Mouse (Mus musculus) ES-E14 (cell line): ENCODE data around the gene Rangrf. TPM values are rescaled to one million over a fixed set of nuclear protein-coding genes. Genes with fewer than 3 reads are reported as not detected.

ENCODE experiments used
- DNase-seq: peaks from one replicate; pipeline ENCODE4 v3.0.0-alpha.2; 2013; ENCODE audit warnings: low read depth, low spot score
- H3K27ac ChIP-seq: 2 replicates; pipeline ENCODE4 v1.5.1; 2012; ENCODE audit warnings: low read depth, mild to moderate bottlenecking, low read length, moderate library complexity, mixed read lengths; ENCODE audit not compliant: poor library complexity, insufficient read depth, severe bottlenecking
- H3K36me3 ChIP-seq: 2 replicates; pipeline ENCODE4 v1.6.1; 2012; ENCODE audit warnings: mild to moderate bottlenecking, low read length, moderate library complexity, mixed read lengths; ENCODE audit not compliant: control insufficient read depth, poor library complexity, insufficient read depth, severe bottlenecking
- H3K4me1 ChIP-seq, 2 experiments: fragments of 150-350 bp in 1 of 2; sonication (generic) in 1 of 2; 2 replicates each; pipeline ENCODE4 v1.6.1; 2012; ENCODE audit warnings: low read length in 2 of 2, mild to moderate bottlenecking in 1 of 2, mixed read lengths in 1 of 2; ENCODE audit not compliant: control insufficient read depth in 2 of 2, insufficient read depth in 2 of 2, poor library complexity in 1 of 2
- H3K4me3 ChIP-seq, 2 experiments: fragments of 150-350 bp in 1 of 2; sonication (generic) in 1 of 2; 2 replicates each; pipeline ENCODE4 v1.5.1; 2012; ENCODE audit warnings: low read length in 2 of 2, low read depth in 1 of 2, mild to moderate bottlenecking in 1 of 2, mixed read lengths in 1 of 2; ENCODE audit not compliant: insufficient read depth in 1 of 2, poor library complexity in 1 of 2, severe bottlenecking in 1 of 2
- H3K9ac ChIP-seq: 2 replicates; pipeline ENCODE4 v1.6.1; 2012; ENCODE audit warnings: low read depth, mild to moderate bottlenecking, low read length, mixed read lengths; ENCODE audit not compliant: poor library complexity, insufficient read depth, severe bottlenecking
- H3K9me3 ChIP-seq: fragments of 150-350 bp; sonication (generic); 2 replicates; pipeline ENCODE4 v1.6.1; 2012; ENCODE audit warnings: low read depth, mild to moderate bottlenecking, low read length; ENCODE audit not compliant: control insufficient read depth, insufficient read depth
- CHD2 ChIP-seq: IDR thresholded peaks from 2 replicates; pipeline ENCODE4 v1.6.1; 2014; ENCODE audit warnings: mild to moderate bottlenecking, low read depth, low read length, inconsistent platforms
- HCFC1 ChIP-seq: IDR thresholded peaks from 2 replicates; pipeline ENCODE4 v1.6.1; 2012; ENCODE audit warnings: low read length, inconsistent platforms, borderline replicate concordance; ENCODE audit not compliant: insufficient read depth
- MAFK ChIP-seq: IDR thresholded peaks from 2 replicates; pipeline ENCODE4 v1.6.1; 2014; ENCODE audit warnings: mild to moderate bottlenecking, low read depth, low read length, inconsistent platforms; ENCODE audit not compliant: insufficient read depth
- ZC3H11A ChIP-seq: IDR thresholded peaks from 2 replicates; pipeline ENCODE4 v1.6.1; 2012; ENCODE audit warnings: low read depth, mild to moderate bottlenecking, inconsistent platforms, low read length, borderline replicate concordance
- ZNF384 ChIP-seq: IDR thresholded peaks from 2 replicates; pipeline ENCODE4 v1.6.1; 2012; ENCODE audit warnings: low read depth, low read length, inconsistent platforms
- in situ Hi-C, 2 experiments: fragments of 600-800 bp; cut with MboI; formaldehyde crosslinking; loops; one replicate each; pipeline ENCODE4 v1.15.1; 2025; ENCODE audit warnings: low sequenced_read_pairs in 2 of 2, inconsistent platforms in 1 of 2; ENCODE audit not compliant: unreplicated experiment in 2 of 2
- total RNA-seq: library from RNA; depleted of rRNA; stranded (reverse); fragments of 300-350 nt; gene quantifications from 2 replicates; pipeline ENCODE4 v1.2.3, GENCODE M21; 2012

Rangrf gene
- total RNA-seq, 1 experiment: 107 TPM

DNA sequence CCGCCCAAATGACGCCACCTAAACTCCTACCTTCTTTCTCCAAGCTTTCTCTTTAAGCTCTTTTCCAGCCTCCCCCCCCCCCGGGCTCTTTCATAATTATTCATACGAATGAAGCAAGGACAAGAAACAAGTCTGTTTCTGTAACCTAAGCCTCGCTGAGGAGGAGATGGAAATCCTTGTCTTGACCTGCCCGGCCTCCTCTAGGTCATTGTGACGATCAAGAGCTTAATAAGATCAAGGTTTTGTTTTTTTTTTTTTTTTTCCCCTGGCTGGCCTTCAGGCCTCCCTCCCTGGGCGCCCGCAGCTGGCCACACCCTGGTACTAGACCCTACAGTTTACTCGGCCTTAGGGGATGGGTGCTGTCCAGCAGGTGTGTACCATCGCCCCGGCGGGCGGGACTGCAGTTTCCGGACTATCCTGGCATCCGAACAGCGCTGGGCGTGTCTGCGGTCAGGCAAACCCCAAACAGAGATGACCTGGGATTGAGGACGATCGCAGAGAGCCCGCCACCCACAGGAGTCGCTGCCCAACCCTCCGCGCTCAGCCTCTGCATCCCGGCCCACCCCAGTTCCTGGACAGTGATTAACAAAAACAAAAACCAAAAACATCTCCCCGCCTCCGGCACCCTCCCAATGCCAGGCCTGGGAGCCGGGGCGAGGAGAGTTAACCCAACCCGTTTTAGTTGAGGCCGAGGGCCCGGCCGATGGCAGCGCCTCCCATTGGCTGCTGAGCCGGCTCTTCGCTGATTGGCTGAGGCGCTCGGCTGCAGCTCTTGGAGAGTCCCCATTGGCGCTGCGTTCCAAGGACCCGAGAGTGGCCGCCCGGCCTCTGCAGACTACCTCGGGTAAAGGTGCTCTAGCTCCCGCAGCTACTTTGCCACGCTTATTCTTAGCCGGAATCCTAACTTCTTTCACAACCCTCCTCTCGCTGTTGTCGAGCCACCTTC, 7.4 kb downstream of the Rangrf start, which contains the start of gene Slc25a35:
Gene Slc25a35, plus strand, starts transcription at position 795 of the 946 bp plus-strand sequence.
- in situ Hi-C loops: no loop called here
- Histone ChIP-seq H3K9me3 (no peaks in the 10 kb centered on the region), H3K36me3 (0 out of 2 replicates have a peak, but pooled peaks cover 6% of the 10 kb centered on the region), H3K4me1 (peaks cover 4 to 15% of the 10 kb centered on the region in 2 experiments; a peak in 3 of 4 replicates), H3K27ac (no peak within 1 kb of the TSS), H3K9ac (peak within 1 kb of the TSS; percentile 48; the same call in 1 of the 2 replicates), H3K4me3 (peak within 1 kb of the TSS; percentile 69 to 73)
- TF ChIP-seq ZNF384 (peak; percentile 55; the same call in 1 of the 2 replicates), MAFK (no peak), CHD2 (no peak), ZC3H11A (no peak)
- peak; percentile 83 for DNase-seq

DNA sequence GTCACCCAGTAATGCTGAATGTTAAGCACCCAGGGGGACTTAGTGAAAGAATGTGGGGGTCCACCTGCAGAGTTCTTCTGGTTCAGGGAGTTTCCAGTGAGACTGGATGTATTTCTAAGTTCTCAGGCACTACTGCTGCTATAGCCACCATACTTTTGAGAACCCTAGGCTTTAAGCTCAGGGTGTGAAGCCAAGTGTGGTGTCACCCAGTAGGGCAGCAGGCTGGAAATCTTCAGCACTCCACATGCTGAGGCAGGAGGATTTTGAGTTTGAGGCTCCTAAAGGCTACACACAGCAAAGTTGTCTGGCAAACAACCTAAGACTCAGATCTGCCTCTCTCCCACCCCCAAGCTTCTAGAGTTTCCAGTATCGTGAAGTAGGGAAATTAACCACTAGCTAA, 8.4 kb downstream of the Rangrf start:
- H3K4me3 ChIP-seq: no peak overlapping the region
- 0 out of 2 replicates have a peak, but pooled peaks cover 5% of the 10 kb centered on the region for H3K36me3 ChIP-seq
- H3K9ac ChIP-seq: no peak overlapping the region
- no peaks in the 10 kb centered on the region for H3K9me3 ChIP-seq
- TF ChIP-seq MAFK: no peak
- no peak for TF ChIP-seq ZC3H11A
- no peak for TF ChIP-seq HCFC1
- no peak for TF ChIP-seq ZNF384
- no peak for TF ChIP-seq CHD2
- in situ Hi-C loops: no loop called here
- DNase-seq: no peak
- no peak overlapping the region for H3K27ac ChIP-seq
- peaks cover 4 to 12% of the 10 kb centered on the region in 2 experiments; a peak in 1 of 4 replicates for H3K4me1 ChIP-seq

DNA sequence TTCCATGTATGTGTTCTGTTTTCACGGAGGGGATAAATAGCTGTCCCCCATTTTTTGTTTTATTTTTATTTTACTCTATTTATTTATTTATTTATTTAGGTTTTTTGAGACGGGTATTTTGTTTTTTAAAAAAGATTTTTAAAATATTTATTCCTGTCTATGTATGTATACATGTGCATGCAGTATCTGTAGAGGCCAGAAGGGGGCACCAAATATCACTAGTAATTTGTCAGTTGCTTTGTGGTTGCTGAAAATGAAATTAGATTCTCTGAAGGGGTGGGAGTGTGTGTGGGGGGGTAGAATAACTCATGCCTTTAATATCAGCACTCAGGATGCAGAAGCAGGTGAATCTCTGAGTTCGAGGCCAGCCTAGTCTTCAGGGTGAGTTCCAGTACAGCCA, 9.1 kb downstream of the Rangrf start:
- DNase-seq: no peak
- H3K4me1 ChIP-seq: peaks cover 4 to 7% of the 10 kb centered on the region in 2 experiments; a peak in 1 of 4 replicates
- H3K27ac ChIP-seq: no peak overlapping the region
- in situ Hi-C loops: no loop called here
- H3K9me3 ChIP-seq: no peaks in the 10 kb centered on the region
- no peak overlapping the region for H3K4me3 ChIP-seq
- H3K9ac ChIP-seq: no peak overlapping the region
- 0 out of 2 replicates have a peak, but pooled peaks cover 4% of the 10 kb centered on the region for H3K36me3 ChIP-seq
- no peak for TF ChIP-seq HCFC1

DNA sequence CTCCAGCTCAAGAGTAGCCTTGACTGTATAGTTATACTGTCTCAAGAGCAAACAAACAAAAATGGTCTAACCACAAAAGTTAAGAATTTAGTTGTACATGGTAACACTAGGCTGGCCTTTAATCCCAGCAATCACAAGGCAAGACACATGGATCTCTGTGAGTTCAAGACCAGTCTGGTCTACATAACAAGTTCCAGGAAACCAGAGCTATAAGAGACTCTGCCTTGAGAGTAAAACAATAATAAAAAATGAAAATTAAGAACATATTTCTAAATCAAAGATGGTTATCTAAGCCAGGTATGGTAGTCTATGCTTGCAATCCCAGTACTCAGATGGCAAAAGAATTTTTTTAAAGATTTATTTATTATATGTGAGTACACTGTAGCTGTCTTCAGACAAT, 9.9 kb downstream of the Rangrf start:
- no peak overlapping the region for H3K4me3 ChIP-seq
- in situ Hi-C loops: no loop called here
- no peak overlapping the region for H3K9ac ChIP-seq
- TF ChIP-seq MAFK (no peak), CHD2 (no peak)
- no peak overlapping the region for H3K27ac ChIP-seq
- H3K4me1 ChIP-seq: peaks cover 4 to 6% of the 10 kb centered on the region in 2 experiments; a peak in 1 of 4 replicates
- DNase-seq: no peak
- H3K9me3 ChIP-seq: no peaks in the 10 kb centered on the region
- H3K36me3 ChIP-seq: 0 out of 2 replicates have a peak, but pooled peaks cover 3% of the 10 kb centered on the region
